Mouse (Mus musculus) midbrain, embryonic 10.5 days (tissue): ENCODE results near the gene Rsg1. TPM values are rescaled to one million over a fixed set of nuclear protein-coding genes. Genes with fewer than 3 reads are reported as not detected.

Experiments
- DNase-seq: peaks from one replicate; pipeline ENCODE4 v3.0.0-alpha.2; 2017; ENCODE audit warnings: low spot score
- H3K27ac ChIP-seq: fragments of 300-500 bp; sonication (generic); replicated peaks from 2 replicates; pipeline ENCODE4 v1.5.1; 2016; ENCODE audit warnings: mild to moderate bottlenecking
- H3K27me3 ChIP-seq: fragments of 300-500 bp; sonication (generic); 2 replicates; pipeline ENCODE4 v1.6.1; 2016; ENCODE audit warnings: low read depth, mild to moderate bottlenecking; ENCODE audit not compliant: poor library complexity, severe bottlenecking
- H3K36me3 ChIP-seq: fragments of 300-500 bp; sonication (generic); 2 replicates; pipeline ENCODE4 v1.6.1; 2016; ENCODE audit warnings: mild to moderate bottlenecking, moderate library complexity
- H3K4me1 ChIP-seq: fragments of 300-500 bp; sonication (generic); 2 replicates; pipeline ENCODE4 v1.6.1; 2016
- H3K4me3 ChIP-seq: fragments of 300-500 bp; sonication (generic); 2 replicates; pipeline ENCODE4 v1.5.1; 2016; ENCODE audit warnings: mild to moderate bottlenecking, moderate library complexity
- H3K9me3 ChIP-seq: fragments of 300-500 bp; sonication (generic); replicated peaks from 2 replicates; pipeline ENCODE4 v1.6.1; 2016; ENCODE audit warnings: mild to moderate bottlenecking
- WGBS: fragments of 180-500 bp; shearing (Covaris S2); methylation state at CpG from one replicate; pipeline ENCODE4 v1.1.7; 2016; 5-methylcytosine and 5-hydroxymethylcytosine counted together
- polyA plus RNA-seq: library from polyadenylated mRNA; unstranded; fragments of >200 nt; fragmentation: Nextera tagmentation; extraction: Ambion mirVana; gene quantifications from 2 replicates; pipeline ENCODE4 v1.2.1, GENCODE M21; 2016

The Rsg1 gene
- polyA plus RNA-seq, 1 experiment from 2014 or later, result 7.4 TPM

DNA sequence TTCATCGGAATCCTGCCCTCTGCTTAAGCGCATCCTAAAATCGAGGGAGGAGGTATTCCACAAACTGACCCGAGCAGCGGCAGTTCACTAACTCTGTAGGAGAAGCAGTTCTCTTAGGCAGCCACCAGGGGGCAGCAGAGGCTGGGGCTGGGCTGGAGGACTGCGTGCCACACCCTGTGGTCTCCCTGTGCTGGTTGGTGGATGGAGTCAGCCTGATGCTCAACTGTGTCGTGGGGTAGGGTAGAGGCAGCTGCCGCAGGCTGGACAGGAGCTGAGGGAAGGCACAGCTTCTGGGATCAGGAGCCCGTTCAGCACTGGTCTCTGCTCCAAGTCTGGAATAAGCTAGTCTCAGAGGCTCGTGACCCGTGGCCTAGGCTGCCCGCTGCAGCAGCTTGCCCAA is 59.5 kb downstream of the Rsg1 start:
- Histone ChIP-seq H3K27me3 (peaks cover 35% of the 10 kb centered on the region), H3K4me3 (peak overlapping the region; percentile 32), H3K36me3 (no peaks in the 10 kb centered on the region), H3K27ac (peak overlapping the region; percentile 87), H3K4me1 (peaks cover 48% of the 10 kb centered on the region), H3K9me3 (no peaks in the 10 kb centered on the region)
- WGBS, result 19% methylated on average over 12 of the region's 12 CpGs
- DNase-seq, result peak; percentile 90

DNA sequence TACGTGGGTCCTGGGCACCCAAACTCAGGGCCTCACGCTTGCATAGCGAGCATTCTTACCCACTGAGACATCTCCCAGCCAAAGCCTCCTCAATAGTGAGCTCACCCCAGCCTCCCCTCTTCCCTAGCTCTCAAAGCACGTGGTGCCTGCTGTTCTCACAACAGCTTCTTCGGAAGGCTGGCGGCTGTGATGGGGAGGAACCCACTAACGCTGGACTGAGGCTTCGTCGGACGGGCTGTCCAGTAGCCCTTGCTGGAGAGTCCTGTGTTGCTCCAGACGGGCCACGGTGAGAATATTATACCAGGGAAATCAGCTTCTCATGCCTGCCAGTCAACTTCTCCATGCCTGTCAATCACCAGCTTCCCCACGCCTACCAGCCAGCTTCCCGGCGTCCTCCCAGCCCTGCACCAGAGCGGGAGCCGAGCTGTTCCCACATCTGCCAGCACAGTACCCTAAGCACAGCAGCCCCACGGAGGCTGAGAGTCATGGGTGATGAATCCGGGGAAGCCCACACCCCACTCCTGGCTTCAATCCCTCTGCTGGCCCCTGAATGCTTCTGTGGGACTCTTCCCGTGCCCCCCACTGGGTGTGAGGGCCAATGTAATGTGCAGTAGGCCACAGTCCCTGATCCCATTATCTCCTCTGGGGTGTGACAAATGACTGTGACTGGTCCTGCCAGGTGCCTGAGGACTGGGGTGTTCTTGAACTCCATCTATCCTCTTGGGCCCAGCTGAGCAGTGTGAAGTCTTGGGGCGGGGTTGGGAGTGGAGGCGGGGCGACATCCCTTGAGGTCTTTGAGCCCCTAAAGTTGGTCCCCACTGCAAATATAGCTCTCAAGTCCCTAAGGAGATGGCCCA is 61.0 kb downstream of the Rsg1 start:
- Histone ChIP-seq H3K36me3 (no peaks in the 10 kb centered on the region), H3K27ac (peak overlapping the region; percentile 87), H3K4me1 (peaks cover 62% of the 10 kb centered on the region), H3K27me3 (peaks cover 35% of the 10 kb centered on the region), H3K9me3 (no peaks in the 10 kb centered on the region), H3K4me3 (peak overlapping the region; percentile 32)
- WGBS, result 32% methylated on average over 23 of the region's 23 CpGs
- peak; percentile 83 for DNase-seq

Other genes starting within 250 kb of the Rsg1 start
- 42.5 and 56.5 TPM in 2 replicates for gene Atp13a2, start 227.1 kb upstream of the Rsg1 start, polyA plus RNA-seq
- 260 and 321 TPM in 2 replicates for gene Mfap2, start 203.5 kb upstream of the Rsg1 start, polyA plus RNA-seq
- 10.8 and 11.0 TPM in 2 replicates for gene Crocc, start 153.4 kb upstream of the Rsg1 start, polyA plus RNA-seq
- 54.8 TPM in 2 replicates for gene Necap2, start 135.6 kb upstream of the Rsg1 start, polyA plus RNA-seq
- 0.05 and 0.20 TPM in 2 replicates for gene Spata21, start 125.6 kb upstream of the Rsg1 start, polyA plus RNA-seq
- 35.2 and 36.3 TPM in 2 replicates for gene Szrd1, start 74.2 kb upstream of the Rsg1 start, polyA plus RNA-seq
- gene Fbxo42, start 66.0 kb upstream of the Rsg1 start, polyA plus RNA-seq, result 24.2 and 25.3 TPM in 2 replicates
- 0.64 and 1.4 TPM in 2 replicates for gene Arhgef19, start 25.5 kb downstream of the Rsg1 start, polyA plus RNA-seq
- 3.6 and 3.7 TPM in 2 replicates for gene Epha2, start 87.3 kb downstream of the Rsg1 start, polyA plus RNA-seq
- 0.70 and 1.2 TPM in 2 replicates for gene Fam131c, start 154.3 kb downstream of the Rsg1 start, polyA plus RNA-seq
- gene Clcnka, start 184.8 kb downstream of the Rsg1 start, polyA plus RNA-seq, result not detected in 2 replicates
- gene Clcnkb, start 202.1 kb downstream of the Rsg1 start, polyA plus RNA-seq, result not detected in 2 replicates
- not detected in 2 replicates for gene Hspb7, start 206.8 kb downstream of the Rsg1 start, polyA plus RNA-seq
- not detected in 2 replicates for gene Srarp, start 222.1 kb downstream of the Rsg1 start, polyA plus RNA-seq
- gene Zbtb17, start 230.7 kb downstream of the Rsg1 start, polyA plus RNA-seq, result 55.1 and 61.5 TPM in 2 replicates